Mouse (Mus musculus) testis, adult 2 months (tissue): ENCODE results near the gene Ptpre.

ENCODE experiments used
- CTCF ChIP-seq: fragments of 200-500 bp; IDR thresholded peaks from 2 replicates; pipeline ENCODE4 v1.5.1; 2012; ENCODE audit warnings: low read depth, mild to moderate bottlenecking, inconsistent platforms, low read length, moderate library complexity; ENCODE audit not compliant: control insufficient read depth, insufficient read depth, insufficient replicate concordance
- POLR2A ChIP-seq: fragments of 200-500 bp; IDR thresholded peaks from 2 replicates; pipeline ENCODE4 v1.6.1; 2012; ENCODE audit warnings: low read depth, mild to moderate bottlenecking, inconsistent platforms, low read length, moderate library complexity; ENCODE audit not compliant: control insufficient read depth

- TF ChIP-seq POLR2A (no peak), CTCF (no peak)
These were observed 107.2 kb downstream of the Ptpre start for GRCm38 (mm10) chr7:135644452-135644851.
